Mouse (Mus musculus) hindbrain, embryonic 15.5 days (tissue): ENCODE data around the gene Ndufs4. TPM values are rescaled to one million over a fixed set of nuclear protein-coding genes. Genes with fewer than 3 reads are reported as not detected.

Experiments used
- ATAC-seq: fragments of 200-750 bp; cut with Nextera tagmentation; 2 replicates; pipeline ENCODE4 v1.8.0; 2017; ENCODE audit warnings: low read depth, moderate number of reproducible peaks, moderate TSS enrichment; ENCODE audit not compliant: low FRiP score
- H3K27ac ChIP-seq: fragments of 300-500 bp; sonication (generic); replicated peaks from 2 replicates; pipeline ENCODE4 v1.5.1; 2015; ENCODE audit warnings: mild to moderate bottlenecking, inconsistent platforms
- H3K27me3 ChIP-seq: fragments of 300-500 bp; sonication (generic); 2 replicates; pipeline ENCODE4 v1.6.1; 2015; ENCODE audit warnings: control low read depth, inconsistent platforms
- H3K36me3 ChIP-seq: fragments of 300-500 bp; sonication (generic); 2 replicates; pipeline ENCODE4 v1.6.1; 2015; ENCODE audit warnings: control low read depth, inconsistent platforms
- H3K4me1 ChIP-seq: fragments of 300-500 bp; sonication (generic); replicated peaks from 2 replicates; pipeline ENCODE4 v1.6.1; 2015; ENCODE audit warnings: control low read depth, inconsistent platforms
- H3K4me2 ChIP-seq: fragments of 300-500 bp; sonication (generic); 2 replicates; pipeline ENCODE4 v1.6.1; 2015; ENCODE audit warnings: moderate library complexity, mild to moderate bottlenecking, inconsistent platforms
- H3K4me3 ChIP-seq: fragments of 300-500 bp; sonication (generic); 2 replicates; pipeline ENCODE4 v1.5.1; 2015; ENCODE audit warnings: mild to moderate bottlenecking, inconsistent platforms
- H3K9ac ChIP-seq: fragments of 300-500 bp; sonication (generic); 2 replicates; pipeline ENCODE4 v1.6.1; 2015; ENCODE audit warnings: inconsistent platforms
- H3K9me3 ChIP-seq: fragments of 300-500 bp; sonication (generic); 2 replicates; pipeline ENCODE4 v1.6.1; 2016; ENCODE audit warnings: control low read depth, inconsistent platforms
- WGBS: fragments of 180-500 bp; shearing (Covaris S2); methylation state at CpG from one replicate; pipeline ENCODE4 v1.1.7; 2015; 5-methylcytosine and 5-hydroxymethylcytosine counted together
- polyA plus RNA-seq: library from polyadenylated mRNA; unstranded; fragments of >200 nt; fragmentation: Nextera tagmentation; extraction: Ambion mirVana; gene quantifications from 2 replicates; pipeline ENCODE4 v1.2.1, GENCODE M21; 2015

The Ndufs4 gene
- polyA plus RNA-seq, 1 experiment from 2014 or later = 348 TPM

DNA sequence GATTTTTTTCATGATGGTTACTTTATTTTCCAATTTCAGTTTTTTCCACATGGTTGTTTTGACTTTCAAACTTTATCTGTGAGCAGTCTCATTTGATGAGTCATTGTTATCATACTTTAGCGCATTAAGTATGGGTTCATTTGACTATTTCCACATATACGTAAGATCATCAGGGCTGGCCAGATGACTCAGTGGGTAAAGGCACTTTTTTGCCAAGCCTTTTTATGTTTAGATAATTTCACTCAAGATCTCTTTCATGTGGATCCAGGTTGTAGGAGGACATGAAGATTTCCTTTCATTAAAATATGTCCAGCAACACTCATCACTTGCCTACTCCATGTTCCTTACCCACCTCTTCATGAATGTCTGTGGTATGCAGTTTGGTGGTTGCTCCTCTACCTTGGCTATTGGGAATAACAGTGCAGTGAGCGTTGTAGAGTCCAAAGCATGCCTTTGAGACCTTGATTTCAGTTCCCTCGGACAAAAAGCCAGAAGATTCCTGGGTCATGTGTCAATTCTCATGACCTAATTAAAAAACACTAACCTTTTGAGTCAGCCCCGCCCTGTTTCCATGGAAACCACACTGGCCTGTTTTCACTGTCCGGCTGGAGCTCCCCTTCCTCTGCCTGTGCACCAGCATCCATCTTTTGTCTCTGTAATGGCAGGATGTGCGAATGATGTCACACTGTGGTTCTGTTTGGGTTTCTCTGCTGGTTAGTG lies 127.4 kb downstream of the Ndufs4 start:
- H3K9me3 ChIP-seq = no peaks in the 10 kb centered on the region
- no peak overlapping the region for H3K4me2 ChIP-seq
- 52% methylated on average over 7 of the region's 7 CpGs for WGBS
- H3K9ac ChIP-seq = no peak overlapping the region
- no peaks in the 10 kb centered on the region for H3K27me3 ChIP-seq
- no peak overlapping the region for H3K27ac ChIP-seq
- no peak for ATAC-seq
- no peaks in the 10 kb centered on the region for H3K36me3 ChIP-seq
- no peak overlapping the region for H3K4me3 ChIP-seq
- H3K4me1 ChIP-seq = no peaks in the 10 kb centered on the region

DNA sequence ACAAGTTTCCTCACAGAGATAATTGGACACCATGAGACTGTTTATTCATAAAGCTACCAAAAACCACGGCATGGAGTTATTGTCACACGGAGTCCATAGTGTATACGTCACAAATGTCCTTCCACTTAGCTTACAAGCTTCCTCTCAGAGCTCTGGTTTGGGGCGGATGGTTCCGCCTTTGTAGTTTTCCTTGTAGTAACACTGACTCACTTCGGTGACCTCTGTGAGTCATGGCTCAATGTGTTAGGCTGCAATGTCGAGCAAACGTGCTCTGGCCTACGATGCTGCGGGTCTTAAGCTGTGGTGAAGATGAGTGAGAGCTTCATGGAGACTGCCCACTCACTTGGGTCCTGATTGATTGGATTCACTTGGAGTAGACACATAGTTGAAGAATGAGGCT lies 133.4 kb downstream of the Ndufs4 start:
- no peak overlapping the region for H3K4me2 ChIP-seq
- H3K27ac ChIP-seq = no peak overlapping the region
- H3K4me1 ChIP-seq = no peaks in the 10 kb centered on the region
- no peaks in the 10 kb centered on the region for H3K36me3 ChIP-seq
- no peak overlapping the region for H3K9ac ChIP-seq
- no peaks in the 10 kb centered on the region for H3K27me3 ChIP-seq
- no peak overlapping the region for H3K4me3 ChIP-seq
- 87% methylated on average over 10 of the region's 10 CpGs for WGBS
- no peak for ATAC-seq
- no peaks in the 10 kb centered on the region for H3K9me3 ChIP-seq

Other genes starting within 250 kb of the Ndufs4 start
- 6.0 and 6.1 TPM in 2 replicates for gene Fst, start 70.7 kb upstream of the Ndufs4 start, polyA plus RNA-seq